Mouse (Mus musculus): Measurements from ENCODE around the gene Caprin2. TPM values are rescaled to one million over a fixed set of nuclear protein-coding genes. Genes with fewer than 3 reads are reported as not detected.

Gene Caprin2
- polyA plus RNA-seq, 1 experiment from 2014 or later: 13.0 TPM

DNA sequence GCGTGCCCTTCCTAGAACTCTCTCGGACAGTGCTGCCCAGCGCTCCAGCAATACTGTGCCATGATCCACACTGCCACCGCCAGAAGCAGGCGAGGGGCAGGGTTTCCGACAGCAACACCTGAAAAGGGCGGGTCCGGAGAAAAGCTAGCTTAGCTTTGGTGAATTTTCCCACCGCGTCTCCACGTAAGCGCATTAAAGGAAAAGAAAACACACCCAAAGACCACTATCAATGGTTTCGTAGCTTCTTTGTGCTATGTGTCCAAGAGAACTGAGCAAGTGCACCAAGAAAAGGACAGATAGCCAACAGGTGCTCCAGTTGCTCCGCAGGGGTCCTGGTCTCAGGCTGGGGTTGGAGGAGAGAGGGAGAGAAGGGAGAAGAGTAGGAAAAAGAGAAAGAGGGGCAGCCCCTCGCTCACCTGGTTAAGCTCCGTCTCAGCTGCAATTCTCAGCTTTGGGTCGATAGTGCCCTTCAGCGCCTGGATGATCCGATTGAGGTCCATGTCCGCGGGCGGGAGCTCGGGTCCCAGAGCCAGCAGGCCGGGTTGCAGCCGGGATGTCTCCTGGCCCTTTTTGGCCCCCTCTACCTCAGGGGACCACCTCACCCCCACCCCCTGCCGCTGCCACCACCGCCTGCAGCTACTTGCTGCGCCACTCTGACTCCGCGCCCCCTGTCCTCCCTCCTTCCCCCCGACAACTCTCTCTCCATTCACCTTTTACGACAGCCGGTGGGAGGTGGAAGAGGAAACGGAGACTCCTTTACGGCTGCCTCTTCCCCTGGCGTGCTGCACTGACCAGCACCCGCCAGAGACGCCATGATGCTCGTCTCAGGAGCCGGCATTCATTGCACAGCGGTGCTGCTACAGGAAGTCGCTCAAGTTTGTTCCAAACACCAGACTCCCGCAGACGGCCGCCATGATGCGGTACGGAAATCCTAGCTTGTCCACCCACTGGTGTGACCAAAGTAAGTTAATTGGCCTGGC lies 65.0 kb downstream of the Caprin2 start, which contains the start of gene Ipo8:
Ipo8 (minus strand) TSS at position 720 of the 980 bp plus-strand sequence.
- ATAC-seq (ENCODE audit: low FRiP score): peak; percentile 98
- Histone ChIP-seq H3K9ac (peak within 1 kb of the TSS; percentile 75), H3K36me3 (no peaks in the 10 kb centered on the region), H3K27me3 (no peaks in the 10 kb centered on the region), H3K27ac (peak within 1 kb of the TSS; percentile 62; the same call in 1 of the 2 replicates), H3K4me3 (peak within 1 kb of the TSS; percentile 75), H3K9me3 (no peaks in the 10 kb centered on the region), H3K4me2 (peak within 1 kb of the TSS; percentile 90), H3K4me1 (replicated peaks) (peaks cover 26% of the 10 kb centered on the region)
- WGBS: under 1% methylated on average over 47 of the region's 47 CpGs

DNA sequence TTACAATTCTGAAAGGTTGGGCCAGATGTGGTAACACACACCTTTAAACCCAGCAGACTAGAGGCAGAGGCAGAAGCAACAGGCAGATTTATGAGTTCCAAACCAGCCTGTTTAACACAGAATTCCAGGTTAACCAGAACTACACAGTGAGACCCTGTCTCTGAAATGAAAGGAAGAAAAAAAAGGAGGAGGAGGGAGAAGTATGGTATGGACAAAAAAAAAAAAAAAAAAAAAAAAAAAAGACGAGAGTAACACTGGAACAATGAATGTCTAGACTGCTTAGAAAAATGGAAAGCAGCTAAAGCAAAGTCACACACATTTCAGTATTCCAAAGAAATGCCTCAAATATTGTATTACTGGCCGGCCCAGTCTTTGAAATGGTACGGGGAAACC lies 65.7 kb downstream of the Caprin2 start:
- Histone ChIP-seq H3K27ac (no peak overlapping the region), H3K27me3 (no peaks in the 10 kb centered on the region), H3K4me1 (replicated peaks) (peaks cover 27% of the 10 kb centered on the region), H3K9ac (peak overlapping the region; percentile 75), H3K4me2 (peak overlapping the region; percentile 90), H3K9me3 (no peaks in the 10 kb centered on the region), H3K36me3 (no peaks in the 10 kb centered on the region), H3K4me3 (peak overlapping the region; percentile 75)
- no peak for ATAC-seq (ENCODE audit: low FRiP score)
- WGBS: 3% methylated on average over 3 of the region's 3 CpGs

DNA sequence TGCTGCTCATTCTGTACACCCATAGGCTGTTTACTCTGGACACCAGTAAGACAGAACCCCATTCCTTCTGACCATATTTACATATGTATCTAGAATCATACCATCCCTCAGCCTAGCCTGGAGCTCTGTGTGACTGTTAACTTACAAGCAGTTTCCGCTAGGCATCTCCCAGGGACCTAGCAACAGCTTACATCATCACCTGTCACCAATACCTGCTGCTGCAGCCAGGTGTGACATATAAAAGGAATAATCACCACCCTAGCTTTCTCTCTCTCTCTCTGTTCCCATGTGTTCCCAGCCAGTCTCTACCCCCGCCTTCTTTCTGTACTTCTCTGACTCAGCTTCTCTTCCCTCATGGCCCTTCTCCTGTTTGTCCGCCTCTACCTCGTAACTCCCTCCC lies 69.9 kb downstream of the Caprin2 start:
- Histone ChIP-seq H3K4me1 (replicated peaks) (peaks cover 23% of the 10 kb centered on the region), H3K4me2 (no peak overlapping the region), H3K36me3 (peaks cover 13% of the 10 kb centered on the region), H3K9me3 (no peaks in the 10 kb centered on the region), H3K27me3 (no peaks in the 10 kb centered on the region), H3K9ac (no peak overlapping the region), H3K27ac (no peak overlapping the region), H3K4me3 (no peak overlapping the region)
- ATAC-seq (ENCODE audit: low FRiP score): no peak
- WGBS: 90% methylated on average over 4 of the region's 4 CpGs

DNA sequence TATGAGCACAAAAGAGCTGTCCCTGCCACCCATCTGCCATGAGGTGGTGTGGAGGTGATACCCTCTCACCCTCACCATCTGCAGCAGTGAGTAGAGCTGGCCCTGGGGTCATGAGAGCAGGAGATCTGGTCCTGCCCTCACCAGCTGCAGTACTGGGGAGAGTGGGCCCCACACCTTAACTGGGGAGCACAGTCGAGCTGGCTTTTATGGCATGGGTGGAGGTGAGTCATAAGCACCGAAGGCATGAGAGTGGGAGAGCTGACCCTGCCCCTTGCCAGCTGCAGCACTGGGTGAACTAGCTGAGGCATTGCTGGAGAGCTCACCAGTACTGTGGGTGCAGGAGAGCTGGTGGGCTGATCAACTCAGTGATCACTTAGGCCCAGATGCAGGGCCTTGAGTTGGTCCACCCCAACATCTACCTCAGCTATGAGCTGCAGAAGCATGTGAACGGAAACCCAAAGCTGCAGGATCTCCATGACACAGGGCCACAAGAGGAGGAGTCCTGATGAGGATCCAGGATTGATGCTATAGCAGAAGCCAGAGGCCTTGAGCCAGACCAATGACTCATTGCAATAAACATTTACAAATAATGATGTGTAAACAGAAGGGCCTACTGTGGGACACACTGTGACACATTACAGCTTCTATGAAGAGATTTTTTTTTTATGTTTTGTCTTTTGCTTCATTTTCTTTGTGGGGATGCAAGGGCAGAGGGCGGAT lies 77.3 kb downstream of the Caprin2 start:
- Histone ChIP-seq H3K27me3 (no peaks in the 10 kb centered on the region), H3K36me3 (peaks cover 60% of the 10 kb centered on the region), H3K27ac (no peak overlapping the region), H3K9me3 (no peaks in the 10 kb centered on the region), H3K4me3 (no peak overlapping the region), H3K4me1 (replicated peaks) (no peaks in the 10 kb centered on the region), H3K4me2 (no peak overlapping the region), H3K9ac (no peak overlapping the region)
- WGBS: 86% methylated on average over 4 of the region's 4 CpGs
- no peak for ATAC-seq (ENCODE audit: low FRiP score)

DNA sequence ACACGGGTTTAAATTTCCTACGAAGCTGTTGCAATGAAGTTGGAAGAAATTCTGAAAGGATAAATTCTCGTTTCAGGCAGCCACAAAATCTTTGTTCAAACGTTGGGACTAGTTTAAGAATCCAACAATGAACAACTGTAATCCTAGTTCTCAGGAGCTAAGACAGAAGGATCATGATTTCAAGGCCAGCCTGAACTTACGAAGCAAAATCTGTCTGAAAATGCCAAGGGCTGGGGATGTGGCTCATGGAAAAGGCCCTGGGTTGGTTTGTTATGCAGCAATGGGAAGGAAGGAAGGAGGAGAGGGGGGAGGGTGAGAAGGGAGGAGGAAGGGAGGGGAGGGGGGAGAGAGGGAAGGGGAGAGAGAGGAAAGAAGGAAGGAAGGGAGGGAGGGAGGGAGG lies 79.3 kb downstream of the Caprin2 start:
- WGBS: 93% methylated on average over 5 of the region's 5 CpGs
- Histone ChIP-seq H3K4me1 (replicated peaks) (no peaks in the 10 kb centered on the region), H3K9ac (no peak overlapping the region), H3K27ac (no peak overlapping the region), H3K36me3 (peaks cover 74% of the 10 kb centered on the region), H3K27me3 (no peaks in the 10 kb centered on the region), H3K4me3 (no peak overlapping the region), H3K4me2 (no peak overlapping the region), H3K9me3 (no peaks in the 10 kb centered on the region)
- ATAC-seq (ENCODE audit: low FRiP score): no peak

DNA sequence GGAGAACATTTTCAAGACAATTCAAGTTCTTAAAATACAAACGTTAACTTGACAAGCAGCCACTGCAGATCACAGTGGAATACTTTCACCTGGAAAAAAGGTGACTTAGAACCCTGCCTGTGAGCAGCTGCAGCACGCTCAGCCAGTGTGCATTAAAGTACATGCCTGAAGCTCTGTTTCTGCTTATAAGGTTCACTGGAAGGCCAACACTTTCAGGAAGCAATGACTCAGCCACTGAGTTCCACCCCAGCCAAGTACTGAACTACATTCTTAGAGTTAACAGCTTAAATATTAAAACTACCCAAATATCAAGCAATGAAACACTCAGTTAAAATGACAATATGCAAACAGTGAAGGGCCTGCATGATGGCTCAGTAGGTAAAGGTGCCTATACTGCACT lies 84.9 kb downstream of the Caprin2 start:
- no peak overlapping the region for H3K4me3 ChIP-seq
- ATAC-seq (ENCODE audit: low FRiP score): no peak
- H3K9ac ChIP-seq: no peak overlapping the region
- H3K36me3 ChIP-seq: peaks cover 76% of the 10 kb centered on the region
- no peaks in the 10 kb centered on the region for H3K9me3 ChIP-seq
- 93% methylated on average over 2 of the region's 2 CpGs for WGBS
- H3K4me2 ChIP-seq: no peak overlapping the region
- no peak overlapping the region for H3K27ac ChIP-seq
- H3K27me3 ChIP-seq: no peaks in the 10 kb centered on the region
- no peaks in the 10 kb centered on the region for H3K4me1 ChIP-seq (replicated peaks)

DNA sequence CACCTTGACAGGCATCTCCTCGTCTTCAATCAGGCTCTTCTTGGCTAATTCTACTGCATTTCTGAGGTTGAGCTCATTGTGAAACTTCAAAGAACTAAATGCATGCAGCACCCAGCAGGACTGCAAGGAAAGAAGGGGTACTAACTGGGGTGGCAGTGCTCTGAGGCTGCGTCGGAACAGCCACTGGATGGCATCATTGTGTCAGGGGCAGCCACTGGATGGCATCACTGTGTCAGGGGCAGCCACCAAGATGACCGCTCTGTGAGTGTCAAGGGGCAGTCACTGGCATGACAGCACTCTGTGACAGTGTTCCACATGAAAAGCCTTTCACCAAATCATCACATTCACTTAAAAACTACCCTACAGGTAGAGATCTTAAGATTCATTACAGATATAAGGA lies 96.3 kb downstream of the Caprin2 start:
- no peaks in the 10 kb centered on the region for H3K4me1 ChIP-seq (replicated peaks)
- 86% methylated on average over 4 of the region's 4 CpGs for WGBS

DNA sequence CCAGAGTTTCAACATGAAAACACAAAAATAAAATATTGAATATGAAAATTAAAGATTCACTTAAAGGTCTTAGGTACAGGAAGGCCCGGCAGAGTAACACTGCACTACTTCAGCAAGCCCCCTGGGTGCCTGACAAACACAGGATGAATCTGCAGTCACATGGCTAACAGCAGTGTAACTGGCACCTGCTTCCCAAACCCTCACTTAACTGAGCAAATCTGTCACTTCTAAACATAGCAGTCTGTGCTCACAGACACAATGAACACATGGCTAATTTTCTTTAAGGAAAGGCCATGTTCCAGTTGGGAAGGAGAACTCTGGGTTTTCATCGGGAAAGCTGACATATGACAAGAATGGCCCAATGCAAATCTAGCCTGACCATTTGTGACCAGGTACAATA lies 100.9 kb downstream of the Caprin2 start:
- no peak overlapping the region for H3K4me2 ChIP-seq
- H3K27me3 ChIP-seq: no peaks in the 10 kb centered on the region
- H3K36me3 ChIP-seq: peaks cover 51% of the 10 kb centered on the region
- no peaks in the 10 kb centered on the region for H3K9me3 ChIP-seq
- no peaks in the 10 kb centered on the region for H3K4me1 ChIP-seq (replicated peaks)
- 90% methylated on average over 2 of the region's 2 CpGs for WGBS
- H3K9ac ChIP-seq: no peak overlapping the region
- ATAC-seq (ENCODE audit: low FRiP score): no peak
- no peak overlapping the region for H3K27ac ChIP-seq
- no peak overlapping the region for H3K4me3 ChIP-seq

More for the DNA sequence above, 96.3 kb downstream of the Caprin2 start:
- Histone ChIP-seq H3K4me2 (no peak overlapping the region), H3K9ac (no peak overlapping the region), H3K4me3 (no peak overlapping the region), H3K27ac (no peak overlapping the region), H3K36me3 (peaks cover 64% of the 10 kb centered on the region), H3K9me3 (no peaks in the 10 kb centered on the region), H3K27me3 (no peaks in the 10 kb centered on the region)
- no peak for ATAC-seq (ENCODE audit: low FRiP score)

Other genes starting within 250 kb of the Caprin2 start
- 17.8 and 19.7 TPM in 2 replicates for gene Ipo8, start 64.8 kb downstream of the Caprin2 start, polyA plus RNA-seq (2015; fragmentation: Nextera tagmentation; extraction: Ambion mirVana)
- 103 and 104 TPM in 2 replicates for gene Sinhcaf, start 50.2 kb upstream of the Caprin2 start, polyA plus RNA-seq (2015; fragmentation: Nextera tagmentation; extraction: Ambion mirVana)
- gene Dennd5b, start 205.4 kb upstream of the Caprin2 start, polyA plus RNA-seq (2015; fragmentation: Nextera tagmentation; extraction: Ambion mirVana): 16.3 and 16.8 TPM in 2 replicates
- not detected in 2 replicates for gene Gm10203, start 233.9 kb upstream of the Caprin2 start, polyA plus RNA-seq (2015; fragmentation: Nextera tagmentation; extraction: Ambion mirVana)
- gene Etfbkmt, start 243.6 kb upstream of the Caprin2 start, polyA plus RNA-seq (2015; fragmentation: Nextera tagmentation; extraction: Ambion mirVana): 7.1 and 7.4 TPM in 2 replicates

All from hindbrain, embryonic 13.5 days (tissue).